Mouse (Mus musculus) megakaryocyte-erythroid progenitor cell, adult 5-6 weeks (primary cell): Measurements from ENCODE around the gene Tpcn1. TPM values are rescaled to one million over a fixed set of nuclear protein-coding genes. Genes with fewer than 3 reads are reported as not detected.
"Not testable (repeated sequence)": the region's sequence is repeated elsewhere in the genome, so short reads cannot be mapped to it uniquely, and the experiment has no call there.

ENCODE experiments used
- ATAC-seq: replicated peaks from 2 replicates; pipeline ENCODE4 v1.8.0; 2016; ENCODE audit warnings: mild to moderate bottlenecking, inconsistent platforms; ENCODE audit not compliant: severe bottlenecking, poor library complexity, low FRiP score, low TSS enrichment
- total RNA-seq, 2 experiments: library from RNA; stranded (forward) in 1 of 2; stranded (reverse) in 1 of 2; fragments of 200-1000, 215-1000 nt in 1 of 2; fragments of >200 nt in 1 of 2; fragmentation: Nextera tagmentation in 1 of 2; gene quantifications; 2 replicates each; pipeline ENCODE4 v1.2.3; 2014 to 2017

Gene Tpcn1
- total RNA-seq, 2 experiments from 2014 or later, result 19.1 to 84.7 TPM

- ATAC-seq, result peak; percentile 56; the same call in 1 of the 2 replicates
Measured at GRCm38 (mm10) chr5:120525737-120526136, 62.7 kb downstream of the Tpcn1 start.

GRCm38 (mm10) chr5:120524736-120525135 lies 63.7 kb downstream of the Tpcn1 start:
- no peak for ATAC-seq

- no peak for ATAC-seq
Measured at GRCm38 (mm10) chr5:120522649-120523048, 65.8 kb downstream of the Tpcn1 start.

- no peak for ATAC-seq
Measured at GRCm38 (mm10) chr5:120517552-120517951, 70.9 kb downstream of the Tpcn1 start.

- no peak for ATAC-seq
Measured at GRCm38 (mm10) chr5:120516221-120516984, 72.1 kb downstream of the Tpcn1 start.

- no peak for ATAC-seq
Measured at GRCm38 (mm10) chr5:120515451-120515850, 73.0 kb downstream of the Tpcn1 start.

GRCm38 (mm10) chr5:120514754-120515153 lies 73.7 kb downstream of the Tpcn1 start:
- ATAC-seq, result no peak

GRCm38 (mm10) chr5:120514031-120514677 lies 74.3 kb downstream of the Tpcn1 start:
- no peak for ATAC-seq

- no peak for ATAC-seq
Measured at GRCm38 (mm10) chr5:120512911-120513555, 75.4 kb downstream of the Tpcn1 start.

- no peak for ATAC-seq
Measured at GRCm38 (mm10) chr5:120511643-120512220, 76.7 kb downstream of the Tpcn1 start.

- peak; percentile 98 for ATAC-seq
Measured at GRCm38 (mm10) chr5:120510982-120511642, 77.4 kb downstream of the Tpcn1 start, which contains the start of gene Slc8b1. Gene Slc8b1 (plus strand): TSS chr5:120511168.

- ATAC-seq, result no peak
Measured at GRCm38 (mm10) chr5:120507311-120507710, 81.2 kb downstream of the Tpcn1 start.

GRCm38 (mm10) chr5:120506490-120506889 lies 82.0 kb downstream of the Tpcn1 start:
- ATAC-seq, result no peak

- no peak for ATAC-seq
Measured at GRCm38 (mm10) chr5:120505781-120506180, 82.7 kb downstream of the Tpcn1 start.

- ATAC-seq, result peak; percentile 74
Measured at GRCm38 (mm10) chr5:120505368-120505767, 83.1 kb downstream of the Tpcn1 start.

GRCm38 (mm10) chr5:120503144-120503795 lies 85.2 kb downstream of the Tpcn1 start, which contains the start of gene Plbd2:
Gene Plbd2 (minus strand): TSS chr5:120503625.
- ATAC-seq, result peak; percentile 48

GRCm38 (mm10) chr5:120502675-120503143 lies 85.8 kb downstream of the Tpcn1 start:
- ATAC-seq, result 0 out of 2 replicates have a peak, but pooled peaks have one; percentile 2

GRCm38 (mm10) chr5:120502147-120502621 lies 86.3 kb downstream of the Tpcn1 start:
- no peak for ATAC-seq

- not testable (repeated sequence) for ATAC-seq
Measured at GRCm38 (mm10) chr5:120500609-120501008, 87.9 kb downstream of the Tpcn1 start.
